Mouse (Mus musculus) retina, postnatal 1 day (tissue): ENCODE results near the gene Tcf7l2.
A peak's percentile ranks its signal among the peaks of the same experiment; 100 is the strongest.

Experiments
- DNase-seq: peaks from one replicate; pipeline ENCODE4 v3.0.0-alpha.2; 2012

The Tcf7l2 gene

DNA sequence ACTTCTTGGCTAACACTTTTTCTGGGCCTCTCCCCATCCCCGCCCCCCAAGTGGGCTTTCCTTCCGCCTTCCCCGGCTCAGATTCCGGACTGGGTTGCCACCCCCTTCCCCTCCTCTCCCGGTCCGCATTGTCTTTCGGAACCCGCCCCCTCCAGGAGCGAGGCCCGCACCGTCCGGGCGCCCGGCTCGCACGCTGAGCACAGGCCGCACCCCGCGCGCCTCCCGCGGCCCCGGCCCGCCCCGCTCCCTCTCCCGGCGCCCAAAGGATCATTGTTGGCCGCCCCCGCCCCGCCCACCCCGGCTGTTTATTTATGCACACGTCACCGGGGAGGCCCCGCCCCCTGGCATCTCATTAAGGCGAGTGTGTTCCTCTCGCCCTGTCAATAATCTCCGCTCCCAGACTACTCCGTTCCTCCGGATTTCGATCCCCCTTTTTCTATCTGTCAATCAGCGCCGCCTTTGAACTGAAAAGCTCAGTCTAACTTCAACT lies at the start of gene Tcf7l2:
Gene Tcf7l2 (plus strand): TSS at position 382 of the 490 bp plus-strand sequence.
- peak; percentile 97 for DNase-seq

GRCm38 (mm10) chr19:55694651-55695050 lies 47.0 kb upstream of the Tcf7l2 start:
- peak; percentile 11 for DNase-seq

DNA sequence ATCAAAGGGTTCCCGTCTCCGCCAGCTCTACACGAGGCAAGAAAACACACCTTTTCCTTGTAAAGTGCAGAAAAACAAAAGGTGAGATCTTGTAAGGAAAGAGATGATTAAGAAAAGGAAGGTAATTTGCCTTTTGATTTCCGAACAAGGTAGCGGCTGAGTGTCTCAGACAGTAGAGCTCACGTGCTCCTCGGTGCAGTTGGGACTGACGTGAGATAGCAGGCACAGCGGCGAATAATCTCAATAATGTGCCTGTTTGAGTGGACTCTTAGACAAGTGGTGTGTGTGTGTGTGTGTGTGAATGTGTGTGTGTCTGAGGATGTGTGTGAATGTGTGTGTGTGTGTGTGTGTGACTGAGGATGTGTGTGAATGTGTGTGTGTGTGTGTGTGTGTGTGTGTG lies 46.2 kb upstream of the Tcf7l2 start:
- DNase-seq: no peak

DNA sequence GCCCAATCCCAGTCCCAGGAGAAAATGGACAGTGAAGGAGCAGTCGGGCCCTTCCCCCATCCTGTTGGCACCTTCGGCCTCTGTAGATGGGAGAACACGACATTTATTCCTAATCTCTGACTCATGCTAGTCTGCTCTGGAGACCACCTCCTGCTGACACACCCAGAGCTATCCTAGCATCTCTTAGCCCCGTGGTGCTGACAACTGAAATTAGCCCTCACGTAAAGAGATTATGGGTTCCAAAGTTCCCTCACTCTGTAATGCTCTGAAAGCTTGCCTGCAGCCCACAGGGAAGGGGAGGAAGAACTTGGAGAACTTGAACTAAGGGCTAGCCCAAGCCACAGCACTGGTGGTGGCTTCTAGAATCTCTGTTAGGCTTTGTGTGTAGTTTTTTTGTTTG lies 42.7 kb upstream of the Tcf7l2 start:
- no peak for DNase-seq

DNA sequence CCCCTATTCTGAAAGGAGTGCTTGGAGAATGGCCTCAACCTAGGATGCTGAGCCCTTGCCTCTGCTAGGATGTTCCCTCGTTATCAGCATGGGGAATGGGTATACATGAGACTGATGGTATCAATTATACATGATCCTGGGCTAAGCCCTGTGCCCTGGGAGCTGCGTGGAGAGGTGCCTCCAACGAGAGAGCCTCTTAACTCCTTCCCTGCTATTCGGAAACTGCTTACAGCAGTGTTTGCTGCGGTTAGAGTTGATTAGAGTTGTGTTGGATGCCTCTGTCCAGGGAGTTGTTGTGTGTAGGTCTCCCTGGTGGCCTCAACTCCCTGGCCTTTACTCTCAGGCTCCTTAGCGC lies 41.4 kb upstream of the Tcf7l2 start:
- DNase-seq: no peak

DNA sequence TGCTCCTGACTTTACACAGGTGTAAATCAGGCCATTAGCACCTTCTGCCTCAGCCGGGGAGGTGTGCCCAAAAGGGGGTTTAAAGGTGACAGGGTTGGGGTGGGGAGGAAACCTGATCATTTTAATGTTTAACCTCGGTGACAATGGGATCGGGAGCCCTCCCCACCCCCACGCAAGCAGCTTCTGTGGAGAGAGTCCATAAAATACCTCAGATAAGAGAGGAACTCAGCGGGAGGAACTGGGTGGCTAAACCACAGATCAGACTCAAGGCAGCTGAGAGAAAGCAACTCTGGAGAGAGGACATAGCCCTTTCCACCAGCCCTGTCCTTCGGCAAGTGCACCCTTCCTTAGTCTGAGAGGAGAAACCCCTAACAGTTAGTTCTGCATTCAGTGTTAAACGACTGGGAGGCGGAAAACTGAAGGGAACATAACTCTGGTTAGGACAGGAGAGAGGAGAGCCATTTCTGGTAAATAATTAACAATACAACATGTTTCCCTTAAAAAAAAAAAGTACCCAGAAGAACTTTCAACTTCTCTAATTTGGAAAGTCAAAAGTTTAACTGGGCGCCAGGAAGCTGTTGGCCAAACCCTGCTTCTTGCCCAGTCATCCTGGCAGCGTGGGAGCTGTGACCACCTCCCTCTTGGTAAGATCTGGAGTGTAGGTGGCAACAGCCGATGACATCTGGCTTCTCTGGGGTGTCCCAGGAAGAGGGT lies 40.9 kb upstream of the Tcf7l2 start:
- no peak for DNase-seq

GRCm38 (mm10) chr19:55701283-55701633 lies 40.4 kb upstream of the Tcf7l2 start:
- DNase-seq: no peak

DNA sequence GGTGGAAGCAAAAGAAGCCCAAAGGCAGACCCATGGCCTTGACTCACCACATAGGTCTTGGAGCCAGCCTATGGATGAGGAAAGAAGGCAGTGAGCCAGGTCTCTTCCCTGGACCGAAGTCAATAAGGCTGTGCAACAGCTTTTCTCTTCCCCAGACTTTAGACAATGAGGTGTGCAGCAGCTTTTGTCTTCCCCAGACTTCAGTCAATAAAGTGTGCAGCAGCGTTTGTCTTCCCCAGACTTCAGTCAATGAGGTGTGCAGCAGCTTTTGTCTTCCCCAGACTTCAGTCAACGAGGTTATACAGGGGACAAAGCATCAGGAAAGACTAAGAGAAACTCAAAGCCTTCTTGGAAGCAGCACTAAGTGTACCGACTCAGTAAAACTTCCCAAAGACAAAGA lies 39.5 kb upstream of the Tcf7l2 start:
- DNase-seq: no peak

DNA sequence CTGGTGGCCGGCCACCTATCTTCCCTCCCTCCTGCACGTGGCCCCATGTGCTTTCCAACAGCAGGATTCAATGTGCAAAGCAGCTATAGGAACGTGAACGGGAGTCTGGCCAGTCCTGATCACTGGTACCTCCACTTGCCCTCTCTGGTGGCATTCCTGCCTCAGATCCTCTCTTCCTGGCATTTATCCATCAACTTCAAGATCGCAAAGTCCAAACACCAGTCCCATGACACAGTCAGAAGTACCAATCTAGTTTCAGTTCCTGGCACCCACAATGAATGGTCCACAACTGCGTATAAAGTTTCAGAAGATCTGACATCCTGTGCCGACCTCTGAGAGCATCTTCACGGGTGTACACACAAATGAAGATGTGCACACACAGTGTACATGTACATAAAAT lies 38.9 kb upstream of the Tcf7l2 start:
- no peak for DNase-seq

GRCm38 (mm10) chr19:55704071-55704470 lies 37.5 kb upstream of the Tcf7l2 start:
- no peak for DNase-seq

- no peak for DNase-seq
These were observed 35.3 kb upstream of the Tcf7l2 start for GRCm38 (mm10) chr19:55706300-55706699.

- DNase-seq: no peak
These were observed 34.8 kb upstream of the Tcf7l2 start for GRCm38 (mm10) chr19:55706806-55707205.

GRCm38 (mm10) chr19:55708031-55708554 lies 33.5 kb upstream of the Tcf7l2 start:
- no peak for DNase-seq

GRCm38 (mm10) chr19:55710841-55711240 lies 30.8 kb upstream of the Tcf7l2 start:
- DNase-seq: no peak

GRCm38 (mm10) chr19:55711701-55712100 lies 29.9 kb upstream of the Tcf7l2 start:
- DNase-seq: no peak

DNA sequence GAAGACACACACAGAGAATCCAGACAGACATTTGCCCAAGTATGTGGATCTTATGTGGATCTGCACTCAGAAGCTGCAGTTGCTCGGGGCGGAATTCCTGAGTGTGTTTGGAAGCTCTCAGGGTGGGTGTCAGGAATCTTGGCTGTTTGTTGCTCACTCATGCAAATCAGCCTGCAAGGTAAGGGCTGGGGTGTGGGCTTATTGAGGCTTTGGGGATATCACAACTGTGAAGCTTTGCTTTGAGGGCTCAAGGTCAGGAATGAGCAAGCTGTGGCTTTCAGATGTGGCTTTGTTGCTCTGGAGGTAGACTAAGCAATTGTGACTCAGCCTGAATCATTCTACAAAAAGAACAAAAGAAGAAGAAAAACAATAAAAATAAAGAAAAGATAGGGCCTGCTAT lies 28.9 kb upstream of the Tcf7l2 start:
- DNase-seq: no peak

GRCm38 (mm10) chr19:55714015-55714414 lies 27.6 kb upstream of the Tcf7l2 start:
- no peak for DNase-seq

DNA sequence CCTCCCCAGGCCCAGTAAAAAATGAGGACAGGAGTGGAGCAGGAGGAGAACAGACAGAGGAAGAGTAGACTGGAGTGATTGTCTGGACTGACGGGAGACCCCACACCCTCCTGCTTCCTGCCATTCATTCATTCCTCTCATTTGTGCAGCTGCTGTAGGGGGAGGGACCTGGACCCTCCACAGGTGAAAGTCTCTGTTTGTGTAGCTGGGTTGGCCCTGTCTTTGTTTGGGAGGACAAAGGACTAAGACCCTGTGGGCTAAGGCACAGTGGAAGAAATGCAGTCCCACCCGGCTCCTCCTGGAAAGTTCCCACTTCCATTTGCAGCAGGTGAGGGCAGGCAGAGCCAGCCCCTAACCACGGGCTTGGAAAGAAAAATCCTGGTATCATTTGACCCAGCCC lies 27.0 kb upstream of the Tcf7l2 start:
- DNase-seq: no peak

GRCm38 (mm10) chr19:55719083-55719482 lies 22.5 kb upstream of the Tcf7l2 start:
- DNase-seq: peak; percentile 37

DNA sequence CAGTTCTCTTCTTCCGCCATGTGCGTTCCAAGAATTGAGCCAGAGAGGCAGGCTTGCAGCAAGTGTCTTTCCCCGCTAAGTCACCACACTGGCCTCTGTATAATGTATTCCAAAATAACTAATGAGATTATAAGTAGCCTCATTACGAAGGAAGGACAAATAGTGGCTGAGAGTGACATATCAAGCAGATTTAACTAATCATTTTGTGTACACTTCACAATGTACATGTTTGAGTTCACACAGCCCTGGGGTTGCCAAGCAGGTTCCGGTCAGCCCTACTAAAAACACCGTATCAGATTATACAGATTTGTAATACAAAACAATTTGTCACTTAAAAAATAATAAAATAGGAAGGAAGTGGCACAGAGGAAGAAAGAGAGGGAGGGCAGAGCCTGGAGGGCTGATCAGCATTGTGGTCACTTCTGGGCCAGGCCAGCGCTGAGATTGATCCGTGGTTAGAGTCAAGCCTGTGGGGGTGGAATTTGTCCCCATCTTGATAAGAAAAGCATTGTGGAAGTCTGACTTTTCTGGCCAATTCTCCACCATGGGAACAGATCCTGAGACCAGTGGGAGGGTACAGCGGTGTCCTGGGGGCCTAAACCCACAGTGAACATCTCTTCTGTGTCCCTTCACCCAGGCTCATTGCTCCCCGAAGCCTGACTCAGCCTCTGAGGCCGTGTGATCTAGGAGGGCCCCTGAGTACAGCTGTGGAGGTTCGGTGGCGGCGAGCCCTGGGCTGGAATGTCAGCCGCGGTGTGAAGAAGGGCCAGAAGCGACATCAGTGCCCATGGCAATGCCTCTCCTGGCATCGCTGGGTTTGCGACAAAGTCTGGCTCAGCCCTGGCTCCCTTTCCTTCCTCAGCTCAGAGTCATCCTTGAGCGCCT lies 21.9 kb upstream of the Tcf7l2 start:
- peak; percentile 70 for DNase-seq

DNA sequence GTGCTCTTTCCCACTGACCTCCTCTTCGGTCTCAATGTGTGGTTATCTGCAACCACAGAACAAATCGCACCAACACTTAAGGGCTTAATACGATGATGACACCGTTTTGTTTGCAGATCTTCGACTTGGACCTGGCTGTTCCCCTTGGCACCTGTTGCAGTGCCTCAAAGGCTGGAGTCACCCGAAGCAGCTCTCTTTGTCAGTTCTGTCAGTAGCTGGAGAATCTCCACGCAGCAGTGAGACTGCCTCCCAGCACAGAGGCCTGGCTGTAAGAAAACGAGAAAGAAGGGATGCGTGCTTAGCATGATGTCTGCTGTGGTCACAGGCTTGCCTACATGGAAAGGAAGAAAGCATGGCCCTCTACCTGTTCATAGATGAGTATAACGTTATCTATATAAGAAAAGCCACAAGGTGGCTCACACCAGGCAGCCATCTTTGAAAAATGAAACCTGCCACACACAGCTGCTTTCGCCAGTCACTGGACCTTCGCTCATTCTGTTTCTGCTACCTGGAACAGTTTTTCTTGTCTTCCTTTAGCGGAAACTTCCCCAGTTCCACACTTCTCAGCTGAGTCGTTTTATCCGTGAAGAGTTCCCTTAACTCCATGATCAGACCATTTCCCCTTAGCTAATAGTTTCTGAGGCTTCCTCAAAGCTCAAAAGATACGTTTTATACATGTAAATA lies 21.1 kb upstream of the Tcf7l2 start:
- DNase-seq: no peak

DNA sequence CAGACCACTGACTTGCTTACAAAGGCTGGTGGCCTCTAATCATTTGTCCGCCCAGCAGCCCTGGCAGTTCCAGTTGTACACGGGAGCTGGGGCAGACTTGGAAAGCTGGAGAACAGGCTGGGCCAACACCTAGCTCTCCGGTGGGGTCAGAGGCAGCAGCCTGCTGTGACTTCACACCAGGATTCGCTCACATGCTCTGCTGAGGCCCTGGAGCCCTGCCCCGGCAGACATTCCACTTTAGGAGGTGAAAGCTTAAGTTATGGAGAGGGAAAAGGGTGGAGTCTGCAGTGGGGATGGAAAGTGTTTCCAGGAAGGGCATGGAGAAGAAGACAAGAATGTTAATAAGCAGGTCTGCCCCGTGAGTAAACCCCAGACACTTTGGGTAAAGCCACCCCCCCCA lies 19.2 kb upstream of the Tcf7l2 start:
- no peak for DNase-seq

DNA sequence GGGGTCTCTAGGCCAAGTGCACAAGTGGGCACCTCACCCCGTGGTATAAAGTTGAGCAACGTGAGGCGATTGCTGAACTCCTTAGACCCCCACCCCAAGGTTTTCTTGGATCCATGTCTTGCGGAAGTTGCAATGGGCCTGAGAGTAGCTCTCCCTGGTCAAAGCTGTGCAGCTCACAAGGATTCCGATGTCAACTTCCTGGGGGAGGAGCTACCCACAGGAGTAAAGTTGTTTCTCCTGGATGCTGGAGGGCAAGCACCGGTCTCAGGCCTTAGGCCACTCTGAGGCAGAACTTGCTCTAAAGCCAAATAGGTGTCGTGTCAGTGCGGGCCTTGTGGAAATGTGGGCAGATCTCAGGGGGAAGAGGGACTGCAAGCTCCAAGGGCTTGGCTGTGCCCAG lies 12.2 kb upstream of the Tcf7l2 start:
- no peak for DNase-seq
